Mouse (Mus musculus) liver, embryonic 14.5 days (tissue): ENCODE measurements around the gene Swsap1. TPM values are rescaled to one million over a fixed set of nuclear protein-coding genes. Genes with fewer than 3 reads are reported as not detected.
A peak's percentile ranks its signal among the peaks of the same experiment; 100 is the strongest.

Experiments used
- ATAC-seq: fragments of 200-750 bp; cut with Nextera tagmentation; 2 replicates; pipeline ENCODE4 v1.8.0; 2017; ENCODE audit warnings: moderate number of reproducible peaks, mild to moderate bottlenecking, moderate library complexity; ENCODE audit not compliant: insufficient read depth
- DNase-seq, 3 experiments: peaks; one replicate each; pipeline ENCODE4 v3.0.0-alpha.2; 2012 to 2013; ENCODE audit warnings: low read depth in 3 of 3, low spot score in 3 of 3
- H3K27ac ChIP-seq: fragments of 300-500 bp; sonication (generic); 2 replicates; pipeline ENCODE4 v1.5.1; 2014; ENCODE audit warnings: moderate library complexity, mild to moderate bottlenecking, control low read depth, inconsistent platforms
- H3K27me3 ChIP-seq: fragments of 300-500 bp; sonication (generic); 2 replicates; pipeline ENCODE4 v1.6.1; 2014; ENCODE audit warnings: mild to moderate bottlenecking, low read length, moderate library complexity; ENCODE audit not compliant: control insufficient read depth, insufficient read depth
- H3K36me3 ChIP-seq: fragments of 300-500 bp; sonication (generic); replicated peaks from 2 replicates; pipeline ENCODE4 v1.6.1; 2014; ENCODE audit warnings: low read depth; ENCODE audit not compliant: control insufficient read depth, insufficient read depth
- H3K4me1 ChIP-seq, 2 experiments: fragments of 200-500 bp in 1 of 2; fragments of 300-500 bp in 1 of 2; sonication (generic) in 1 of 2; replicated peaks; 2 replicates each; pipeline ENCODE4 v1.6.1; 2012 to 2014; ENCODE audit warnings: antibody characterized with exemption in 1 of 2, inconsistent platforms in 1 of 2, low read length in 1 of 2; ENCODE audit not compliant: control insufficient read depth in 2 of 2, insufficient read depth in 2 of 2
- H3K4me2 ChIP-seq: fragments of 300-500 bp; sonication (generic); 2 replicates; pipeline ENCODE4 v1.6.1; 2014; ENCODE audit warnings: low read depth, mild to moderate bottlenecking, control low read depth, moderate library complexity
- H3K4me3 ChIP-seq, 2 experiments: fragments of 200-500 bp in 1 of 2; fragments of 300-500 bp in 1 of 2; sonication (generic) in 1 of 2; 2 replicates each; pipeline ENCODE4 v1.5.1; 2012 to 2014; ENCODE audit warnings: low read depth in 2 of 2, low read length in 2 of 2, mild to moderate bottlenecking in 2 of 2, control low read depth in 1 of 2, inconsistent platforms in 1 of 2, moderate library complexity in 1 of 2; ENCODE audit not compliant: insufficient read depth in 1 of 2
- H3K9ac ChIP-seq: fragments of 300-500 bp; sonication (generic); replicated peaks from 2 replicates; pipeline ENCODE4 v1.6.1; 2014; ENCODE audit warnings: mild to moderate bottlenecking, control low read depth, moderate library complexity
- H3K9me3 ChIP-seq: fragments of 300-500 bp; sonication (generic); 2 replicates; pipeline ENCODE4 v1.6.1; 2016; ENCODE audit warnings: low read length, mixed read lengths; ENCODE audit not compliant: control insufficient read depth
- CTCF ChIP-seq: IDR thresholded peaks from 2 replicates; pipeline ENCODE4 v1.5.1; 2016; ENCODE audit warnings: antibody characterized with exemption, low read depth, control low read depth
- EP300 ChIP-seq: IDR thresholded peaks from 2 replicates; pipeline ENCODE4 v1.6.1; 2016; ENCODE audit warnings: antibody characterized with exemption, low read depth
- WGBS: fragments of 180-500 bp; shearing (Covaris S2); extraction: QIAGEN DNeasy Blood & Tissue Kit; methylation state at CpG from one replicate; pipeline ENCODE4 v1.1.7; 2014; ENCODE audit not compliant: insufficient replicate concordance; 5-methylcytosine and 5-hydroxymethylcytosine counted together
- polyA plus RNA-seq, 2 experiments: library from polyadenylated mRNA; depleted of rRNA in 1 of 2; stranded (reverse) in 1 of 2; unstranded in 1 of 2; fragments of >200 nt; fragmentation: Nextera tagmentation in 1 of 2; extraction: Ambion mirVana in 1 of 2; gene quantifications; 2 replicates each; pipeline versions ENCODE4 v1.2.1 to v1.2.3; 2012 to 2014

Swsap1 gene
- polyA plus RNA-seq, 2 experiments: 1.4 to 3.5 TPM

DNA sequence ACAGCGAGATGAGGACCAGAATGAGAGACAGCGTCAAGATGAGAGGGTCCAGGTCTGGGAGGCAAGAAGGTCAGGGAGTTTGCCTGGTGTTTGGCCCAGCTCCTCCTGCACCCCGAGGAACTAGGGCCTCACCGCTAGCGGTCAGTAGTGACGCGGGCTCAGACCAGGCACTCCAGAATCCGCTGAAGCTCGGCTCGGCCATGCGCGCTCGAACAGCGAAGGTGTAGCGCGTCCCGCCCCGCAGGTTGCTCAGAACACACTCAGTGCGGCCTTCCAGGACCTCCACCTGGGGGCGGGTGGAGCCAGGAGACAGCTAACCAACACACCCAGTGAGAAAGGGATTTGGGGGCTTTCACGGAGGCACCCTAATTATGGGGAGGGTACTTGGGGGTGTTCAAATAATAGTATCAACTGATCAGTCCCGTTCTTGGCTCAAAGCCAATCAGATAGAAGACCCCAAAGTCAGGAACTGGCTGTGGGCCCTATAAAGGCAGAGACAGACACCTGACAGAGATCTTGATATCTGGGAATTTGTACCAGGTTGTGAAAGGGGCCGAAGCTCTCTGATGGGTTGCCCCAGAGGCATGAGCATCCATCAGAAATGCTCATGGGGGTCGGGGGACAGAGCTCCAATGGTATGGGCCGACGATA, 5.1 kb downstream of the Swsap1 start:
- Histone ChIP-seq H3K4me3 (peak overlapping the region; percentile 68 to 94), H3K27ac (peak overlapping the region; percentile 75), H3K4me2 (peak overlapping the region; percentile 71)

DNA sequence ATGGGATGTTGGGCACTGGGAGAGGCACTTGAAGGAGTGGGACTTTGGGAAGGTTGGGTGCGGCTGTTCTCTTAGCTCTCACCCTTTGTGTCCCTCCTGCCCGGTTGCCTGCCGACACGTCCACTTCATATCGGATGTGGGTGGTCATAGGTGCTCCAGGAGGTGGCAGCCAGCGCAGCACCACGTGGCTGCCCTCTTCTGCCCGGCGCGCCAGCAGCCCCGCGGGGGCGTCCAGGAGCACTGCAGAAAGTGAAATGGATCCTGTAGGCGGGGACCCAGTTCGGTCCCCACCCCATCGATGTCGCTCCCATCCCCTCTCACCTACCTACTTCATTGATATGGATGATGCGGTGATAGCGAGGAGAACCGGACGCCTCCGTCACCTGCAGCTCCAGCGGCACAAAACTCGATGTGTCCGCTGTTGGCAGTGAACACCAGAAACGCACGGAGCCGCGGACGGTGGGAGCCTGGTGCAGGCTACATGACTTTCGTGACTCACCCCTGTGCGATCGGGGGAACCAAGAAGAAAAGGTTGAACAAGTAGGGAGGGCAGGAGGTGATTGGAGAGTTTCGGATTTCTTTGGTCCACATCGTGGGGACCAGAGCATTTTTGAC, 5.9 kb downstream of the Swsap1 start:
- under 1% methylated on average over 35 of the region's 35 CpGs for WGBS
- Histone ChIP-seq H3K9ac (peak overlapping the region; percentile 89), H3K27ac (peak overlapping the region; percentile 75), H3K4me3 (peak overlapping the region; percentile 68 to 94), H3K4me2 (peak overlapping the region; percentile 71), H3K36me3 (peaks cover 45% of the 10 kb centered on the region), H3K4me1 (peaks cover 13 to 24% of the 10 kb centered on the region in 2 experiments), H3K9me3 (no peaks in the 10 kb centered on the region), H3K27me3 (no peaks in the 10 kb centered on the region)
- no peak for DNase-seq
- TF ChIP-seq CTCF: peak; percentile 33; the same call in 1 of the 2 replicates
- TF ChIP-seq EP300: no peak
- no peak for ATAC-seq

More for the DNA sequence above, 5.1 kb downstream of the Swsap1 start:
- Histone ChIP-seq H3K27me3 (no peaks in the 10 kb centered on the region), H3K36me3 (peaks cover 45% of the 10 kb centered on the region), H3K9me3 (no peaks in the 10 kb centered on the region), H3K9ac (peak overlapping the region; percentile 89), H3K4me1 (peaks cover 13 to 26% of the 10 kb centered on the region in 2 experiments)
- ATAC-seq (no peak), DNase-seq (no peak)
- TF ChIP-seq CTCF: peak; percentile 45
- no peak for TF ChIP-seq EP300
- WGBS: 40% methylated on average over 26 of the region's 26 CpGs

DNA sequence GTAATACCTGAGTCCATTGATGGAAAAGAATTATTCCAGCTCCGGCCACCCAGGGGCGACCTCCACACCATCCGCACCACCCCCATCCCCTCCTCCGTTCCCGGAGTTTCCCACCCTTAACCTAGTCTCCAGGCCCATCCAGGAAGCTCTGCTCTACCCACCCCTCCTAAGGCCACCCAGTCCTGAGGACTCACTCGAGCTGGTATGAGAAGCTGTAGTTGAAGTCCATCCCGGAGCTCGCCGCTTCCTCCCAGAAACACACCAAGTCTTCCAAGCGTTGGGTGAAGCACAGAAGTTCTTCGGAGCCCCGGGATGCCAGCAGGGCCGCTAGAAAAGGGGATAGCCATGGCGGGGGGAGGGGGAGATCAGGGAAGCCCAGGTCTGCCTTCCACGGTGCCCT, 6.5 kb downstream of the Swsap1 start:
- no peak for DNase-seq
- Histone ChIP-seq H3K27ac (peak overlapping the region; percentile 75), H3K9me3 (no peaks in the 10 kb centered on the region), H3K36me3 (peaks cover 45% of the 10 kb centered on the region), H3K4me3 (peak overlapping the region; percentile 68 to 94), H3K9ac (peak overlapping the region; percentile 89), H3K4me1 (peaks cover 13 to 24% of the 10 kb centered on the region in 2 experiments), H3K27me3 (no peaks in the 10 kb centered on the region), H3K4me2 (peak overlapping the region; percentile 71)
- WGBS: 0% methylated on average over 15 of the region's 15 CpGs
- TF ChIP-seq EP300: no peak
- 0 out of 2 replicates have a peak, but pooled peaks have one; percentile 7 for TF ChIP-seq CTCF
- peak; percentile 10; the same call in 1 of the 2 replicates for ATAC-seq

DNA sequence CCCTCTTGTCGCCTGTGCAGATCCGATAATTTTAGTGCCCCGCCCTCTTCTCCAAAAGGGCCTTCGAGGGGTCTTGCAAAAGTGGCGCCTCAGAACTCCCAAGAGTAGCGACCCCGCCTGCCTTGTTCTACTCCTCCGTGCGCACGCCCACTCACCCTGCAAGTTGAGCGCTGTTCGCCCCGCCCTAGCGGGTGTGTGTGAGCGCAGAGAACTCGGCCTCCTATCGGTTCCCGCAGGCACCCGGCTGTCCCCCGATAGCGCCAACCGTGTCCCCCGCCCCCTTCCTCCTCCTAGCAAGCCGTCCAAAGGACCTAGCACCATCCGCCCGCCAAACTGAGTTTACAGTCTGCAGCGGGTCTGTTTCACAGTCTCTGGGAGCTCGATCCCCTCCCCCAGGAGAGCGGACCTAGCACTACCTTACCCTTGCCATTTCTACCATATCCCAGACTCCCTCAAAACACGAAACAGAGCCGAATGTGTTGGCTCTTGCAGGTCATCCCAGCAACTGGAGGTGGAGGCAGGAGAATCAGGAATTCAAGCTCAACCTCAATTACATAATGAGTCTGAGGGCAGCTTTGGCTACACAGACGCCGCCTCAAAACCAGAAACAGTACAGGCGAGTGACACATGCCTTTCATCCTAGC, 7.0 kb downstream of the Swsap1 start:
- TF ChIP-seq EP300: peak; percentile 94
- TF ChIP-seq CTCF: peak; percentile 57
- peak; percentile 90 for ATAC-seq
- peaks cover 13 to 24% of the 10 kb centered on the region in 2 experiments for H3K4me1 ChIP-seq

DNA sequence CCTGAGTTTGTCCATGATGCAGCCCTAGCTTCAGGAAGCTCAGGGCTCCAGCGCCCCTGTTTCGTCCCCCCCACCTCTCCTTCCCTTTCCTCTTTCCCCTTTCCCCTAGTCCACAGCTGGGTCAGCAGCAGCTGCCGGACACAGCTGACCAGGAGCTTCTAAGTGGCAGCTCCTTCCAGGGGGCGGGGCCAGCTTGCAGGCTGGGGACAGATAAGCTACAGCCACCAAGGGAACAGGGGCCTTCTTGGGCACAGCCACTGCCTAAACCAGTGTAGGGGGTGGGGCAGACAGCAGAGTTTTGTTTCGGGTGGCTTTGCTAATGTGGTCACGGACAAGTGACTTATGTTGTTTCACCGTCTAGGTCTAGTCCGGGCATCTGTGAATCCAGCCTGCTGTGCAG, 7.9 kb downstream of the Swsap1 start, which contains the start of gene Epor:
Epor (minus strand) TSS at position 90 of the 400 bp plus-strand sequence.
- DNase-seq: peak; percentile 80 to 81 (median 81)
- ATAC-seq: peak; percentile 69
- 7% methylated on average over 8 of the region's 8 CpGs for WGBS
- no peaks in the 10 kb centered on the region for H3K27me3 ChIP-seq
- peak within 1 kb of the TSS; percentile 93 to 94 for H3K4me3 ChIP-seq
- peak within 1 kb of the TSS; percentile 99 for H3K9ac ChIP-seq
- peak within 1 kb of the TSS; percentile 71 for H3K4me2 ChIP-seq
- peak within 1 kb of the TSS; percentile 95 for H3K27ac ChIP-seq
- peak; percentile 48; the same call in 1 of the 2 replicates for TF ChIP-seq EP300
- 0 out of 2 replicates have a peak, but pooled peaks have one; percentile 3 for TF ChIP-seq CTCF
- peaks cover 13 to 24% of the 10 kb centered on the region in 2 experiments for H3K4me1 ChIP-seq
- no peaks in the 10 kb centered on the region for H3K9me3 ChIP-seq
- peaks cover 37% of the 10 kb centered on the region for H3K36me3 ChIP-seq

More for the DNA sequence above, 7.0 kb downstream of the Swsap1 start:
- Histone ChIP-seq H3K27me3 (no peaks in the 10 kb centered on the region), H3K4me2 (peak overlapping the region; percentile 71), H3K36me3 (peaks cover 44% of the 10 kb centered on the region), H3K9me3 (no peaks in the 10 kb centered on the region), H3K9ac (peak overlapping the region; percentile 99), H3K4me3 (peak overlapping the region; percentile 93 to 94), H3K27ac (peak overlapping the region; percentile 95)
- WGBS: under 1% methylated on average over 34 of the region's 34 CpGs
- peak; percentile 95 to 97 (median 96) for DNase-seq
